Mouse (Mus musculus) bone marrow, adult 2 months (tissue): ENCODE data around the gene Sult1a1.

Experiments used
- CTCF ChIP-seq: fragments of 200-500 bp; IDR thresholded peaks from 2 replicates; pipeline ENCODE4 v1.5.1; 2011; ENCODE audit warnings: low read length, control low read depth; ENCODE audit not compliant: control insufficient read depth, insufficient read depth
- POLR2A ChIP-seq: fragments of 200-500 bp; IDR thresholded peaks from 2 replicates; pipeline ENCODE4 v1.6.1; 2011; ENCODE audit warnings: low read depth, mild to moderate bottlenecking, control low read depth, low read length, borderline replicate concordance; ENCODE audit not compliant: control insufficient read depth

GRCm38 (mm10) chr7:126650852-126651251 lies 25.4 kb downstream of the Sult1a1 start:
- TF ChIP-seq CTCF (no peak), POLR2A (no peak)
